Mouse (Mus musculus) WW6 (cell line): ENCODE results near the gene Rassf2.

Experiments
- DNase-seq: peaks from one replicate; pipeline ENCODE4 v3.0.0-alpha.2; 2013; ENCODE audit warnings: low read depth, low spot score

Rassf2 gene

DNA sequence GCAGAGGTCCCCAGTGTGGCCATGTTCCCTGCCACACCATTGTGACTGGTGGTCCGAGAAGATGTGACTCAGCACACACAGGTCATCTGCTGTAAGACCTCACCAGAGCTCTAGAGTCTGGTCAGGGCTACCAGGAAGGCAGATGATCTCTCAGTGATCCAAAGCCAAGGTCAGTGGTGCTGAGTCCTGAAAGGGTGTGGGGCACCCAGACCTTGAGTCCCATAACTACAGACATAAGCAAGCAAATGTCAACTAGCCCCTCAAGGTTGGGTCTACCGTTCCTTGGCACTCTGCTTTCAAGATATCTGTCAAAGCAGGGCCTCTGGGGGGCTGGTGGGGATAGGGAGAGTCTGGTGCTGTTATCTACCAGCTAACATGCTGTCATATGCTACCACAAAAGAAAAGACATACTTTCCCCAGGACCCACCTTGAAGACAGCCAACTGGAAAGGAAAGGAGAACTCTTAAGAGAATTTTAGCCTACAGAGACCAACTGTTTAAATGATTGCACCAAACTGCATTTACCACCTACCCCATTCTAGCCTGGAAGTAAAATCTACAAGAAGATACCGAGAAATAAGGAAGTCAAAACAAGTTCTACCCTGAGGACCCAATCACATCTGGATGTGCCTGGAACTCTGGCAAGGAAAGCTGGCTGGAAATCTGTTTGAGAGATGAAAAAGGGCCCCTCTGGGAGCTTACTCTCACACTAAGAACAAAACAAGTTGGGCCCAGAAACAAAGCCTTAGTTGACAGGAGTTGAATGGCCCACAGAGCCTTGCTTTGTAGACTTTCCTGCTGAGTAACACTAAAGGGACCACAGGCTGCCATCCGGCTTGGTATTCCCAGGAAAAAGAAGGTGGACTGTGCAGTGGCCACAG is 4.8 kb upstream of the Rassf2 start:
- no peak for DNase-seq

DNA sequence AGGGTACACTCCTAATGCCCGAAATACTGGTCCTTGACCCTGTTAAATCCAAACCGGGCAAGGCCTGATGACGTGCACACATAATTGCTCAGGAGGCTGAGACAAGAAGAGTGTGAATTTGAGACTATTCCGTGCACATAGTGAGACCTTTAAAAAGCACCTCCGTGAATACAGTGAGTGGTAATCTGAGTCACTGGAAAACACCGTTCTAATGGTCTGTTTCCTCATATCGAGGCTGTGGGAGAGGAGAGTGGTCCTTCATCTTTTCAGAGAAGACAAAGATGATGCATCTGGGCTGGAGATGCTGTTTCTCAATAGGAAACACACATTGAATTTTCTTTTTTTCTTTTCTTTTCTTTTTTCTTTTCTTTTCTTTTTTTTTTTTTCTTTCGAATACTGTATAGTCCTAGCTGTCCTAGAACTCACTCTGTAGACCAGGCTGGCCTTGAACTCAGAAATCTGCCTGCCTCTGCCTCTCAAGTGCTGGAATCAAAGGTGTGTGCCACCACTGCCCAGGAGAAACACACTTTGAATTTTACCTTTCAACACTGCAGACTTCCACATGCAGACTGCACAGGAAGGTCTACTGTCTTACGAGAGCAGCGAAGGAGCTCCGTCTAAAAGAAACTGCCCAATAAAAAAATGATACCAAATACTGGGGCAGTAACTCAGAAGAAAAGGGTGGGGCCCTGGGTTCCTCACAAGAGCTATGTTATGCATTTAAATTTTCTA is 1.5 kb upstream of the Rassf2 start:
- no peak for DNase-seq

DNA sequence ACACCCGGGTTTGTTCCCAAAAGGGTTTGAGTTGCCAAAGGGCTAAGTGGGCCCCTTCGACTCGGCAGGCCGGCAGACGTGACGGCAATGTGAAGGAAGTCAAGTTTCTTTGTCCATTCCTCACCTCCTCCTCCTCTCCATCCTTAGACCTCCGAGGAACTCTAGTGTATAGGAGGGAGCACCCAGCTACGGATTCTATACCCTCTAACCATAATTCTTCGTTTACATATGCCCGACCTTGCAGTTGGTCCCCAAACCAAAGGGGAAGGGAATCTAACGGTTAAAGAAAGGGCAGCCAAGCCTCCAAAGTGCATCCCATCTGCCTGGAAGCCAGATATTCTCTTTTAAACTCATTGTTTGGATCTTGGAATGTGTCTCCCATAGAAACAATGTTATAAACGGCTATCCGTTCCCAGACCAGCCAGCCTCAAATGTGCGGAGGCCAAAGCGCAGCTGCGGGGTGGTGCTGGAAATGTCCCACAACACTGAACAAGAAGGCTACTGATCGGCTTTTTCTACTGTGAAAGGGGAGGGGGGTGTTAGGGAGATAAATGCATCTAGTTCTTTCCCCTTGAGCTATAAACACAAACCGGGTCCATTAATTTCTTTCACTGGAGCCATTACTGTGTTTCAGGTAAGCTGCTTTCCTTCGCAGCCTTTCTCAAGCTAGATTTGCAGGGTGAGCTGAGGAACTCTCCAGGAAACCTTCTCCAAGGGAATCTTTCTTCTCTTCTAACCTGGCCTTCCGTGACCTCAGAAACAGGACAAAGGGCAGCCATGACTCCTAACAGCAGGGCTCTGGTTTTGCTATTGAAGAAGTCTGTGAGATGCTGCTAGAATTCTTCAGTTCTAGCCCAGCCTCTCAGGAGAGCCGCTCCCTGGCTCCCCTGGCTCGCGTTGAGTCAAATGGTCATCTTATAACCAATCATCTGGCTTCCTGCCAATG is 633 bp upstream of the Rassf2 start:
- no peak for DNase-seq

DNA sequence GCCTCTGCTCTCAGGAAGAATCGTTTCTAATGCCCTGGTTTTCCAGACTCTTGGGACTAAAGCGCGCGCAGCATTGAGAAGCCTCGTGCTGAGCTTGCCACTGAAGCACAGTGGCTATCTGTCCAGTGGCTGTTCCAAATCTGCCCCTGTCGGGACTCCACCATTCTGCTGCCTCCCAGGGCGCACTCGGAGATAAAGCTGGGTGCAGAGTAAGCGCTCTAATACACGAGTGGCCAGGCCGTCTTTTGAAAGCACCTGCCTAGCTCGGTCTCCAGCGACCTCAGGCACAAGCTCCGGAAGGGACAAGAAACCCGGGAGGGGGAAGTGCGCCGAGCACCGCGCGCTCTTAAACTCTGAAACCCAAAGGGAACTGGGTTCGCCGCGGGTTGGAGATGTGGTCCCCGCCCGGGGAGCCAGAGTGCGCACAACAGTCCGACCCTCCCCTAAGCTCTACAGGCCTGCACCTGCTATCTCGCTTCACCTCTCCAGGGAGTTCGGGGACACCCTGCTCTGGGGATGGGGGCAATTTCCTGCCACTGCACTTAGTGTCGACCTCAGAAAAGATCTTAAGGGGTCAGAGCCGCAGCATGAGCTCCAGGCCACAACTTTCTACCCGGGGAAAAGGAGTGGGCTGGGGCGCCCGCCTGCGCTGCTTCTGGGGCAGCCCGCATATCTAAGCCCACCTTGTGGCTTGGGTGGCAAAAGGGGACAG is 1.0 kb downstream of the Rassf2 start:
- no peak for DNase-seq

DNA sequence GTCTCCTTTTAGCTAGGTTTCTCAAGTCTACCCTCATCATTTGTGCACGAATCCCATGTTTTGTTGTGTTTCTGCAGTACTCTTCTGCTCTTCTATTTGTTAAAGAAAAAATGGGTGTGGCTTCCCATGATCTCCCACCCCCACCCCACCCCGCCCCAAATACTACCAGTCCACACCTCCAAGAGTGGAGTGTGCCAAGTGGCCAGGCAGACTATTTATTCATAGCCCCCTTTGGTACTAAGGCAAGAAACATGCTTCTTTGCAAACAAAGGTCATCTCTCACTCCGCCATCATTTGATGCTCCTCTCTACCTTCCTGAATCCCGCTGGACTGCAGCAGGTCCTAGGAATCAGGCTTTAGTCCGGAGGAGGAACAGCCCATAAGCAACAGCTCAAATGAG is 2.0 kb downstream of the Rassf2 start:
- DNase-seq: no peak

DNA sequence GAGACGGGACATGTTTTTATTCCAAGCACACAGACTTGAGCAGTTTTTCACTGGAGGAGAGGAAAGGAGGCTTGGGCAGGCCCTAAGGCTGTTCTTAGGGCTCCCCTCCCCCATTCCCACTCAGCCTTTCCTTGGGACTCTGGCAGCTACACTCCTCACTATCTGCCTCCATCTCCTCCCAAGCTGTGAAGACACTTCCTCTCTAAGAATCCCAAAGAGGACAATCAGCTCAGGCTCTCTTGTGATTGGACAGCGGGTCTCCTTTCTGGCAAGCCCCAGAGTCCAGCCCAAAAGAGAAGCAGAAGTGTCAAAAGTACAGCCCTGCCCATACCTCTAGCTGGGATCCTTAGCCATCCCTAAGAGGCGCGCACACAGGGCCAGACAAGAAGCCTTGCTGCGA is 2.7 kb downstream of the Rassf2 start:
- no peak for DNase-seq

DNA sequence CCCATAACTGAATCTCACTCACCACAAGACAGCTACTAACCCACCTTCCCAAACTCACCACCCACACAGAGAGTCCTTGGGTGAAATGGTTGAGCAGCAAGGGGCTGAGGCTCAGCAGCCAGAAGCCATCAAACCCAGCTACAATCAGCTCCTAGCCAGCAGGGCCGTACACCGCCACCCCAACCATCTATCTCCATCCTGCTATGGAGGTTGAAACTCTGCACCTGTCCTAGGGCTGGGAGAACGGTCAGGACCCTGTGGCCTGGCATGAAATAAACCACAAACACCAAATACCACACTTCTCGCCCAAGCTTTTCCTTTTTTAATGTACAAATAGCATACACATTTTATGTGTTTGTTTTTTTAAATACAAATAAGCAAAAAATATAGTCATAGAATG is 6.0 kb downstream of the Rassf2 start:
- DNase-seq: no peak

DNA sequence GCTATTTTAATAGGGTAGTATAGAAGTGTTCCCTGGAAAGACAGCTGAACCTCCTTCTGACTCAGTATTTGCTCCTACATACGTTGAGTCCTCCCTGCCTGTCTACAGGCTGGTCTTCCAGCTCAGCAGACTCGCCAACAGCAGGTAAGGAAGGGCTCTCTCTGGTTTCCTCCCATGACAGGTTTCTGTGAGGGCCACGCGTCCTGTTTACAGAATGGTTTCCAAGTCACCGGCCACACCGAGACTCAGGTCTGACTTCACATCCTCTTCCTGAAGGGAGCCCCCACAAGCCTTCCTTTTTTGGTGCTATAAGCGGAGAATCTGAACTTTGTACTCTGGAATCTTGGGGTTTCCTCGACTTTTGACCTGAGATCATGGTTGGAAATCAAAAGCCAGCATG is 7.4 kb downstream of the Rassf2 start:
- no peak for DNase-seq

DNA sequence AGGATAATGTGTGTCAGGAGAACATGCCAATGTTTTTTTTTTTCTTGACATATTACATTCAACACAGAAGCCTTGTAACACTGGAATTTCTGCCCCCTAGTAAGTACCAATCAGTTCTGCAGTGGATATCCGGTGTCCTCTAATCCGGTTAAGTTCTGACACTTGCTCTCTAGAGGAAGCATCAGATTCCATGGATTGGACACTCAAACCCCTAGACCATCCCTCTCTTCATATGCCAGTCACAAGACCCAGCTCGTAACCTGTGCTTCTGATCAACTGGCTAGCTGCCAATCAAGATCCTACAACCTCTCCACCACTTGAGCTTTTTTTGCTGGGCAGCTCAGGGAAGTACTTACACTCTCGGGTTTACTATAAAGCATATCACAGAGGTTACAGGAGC is 8.4 kb downstream of the Rassf2 start:
- DNase-seq: no peak

DNA sequence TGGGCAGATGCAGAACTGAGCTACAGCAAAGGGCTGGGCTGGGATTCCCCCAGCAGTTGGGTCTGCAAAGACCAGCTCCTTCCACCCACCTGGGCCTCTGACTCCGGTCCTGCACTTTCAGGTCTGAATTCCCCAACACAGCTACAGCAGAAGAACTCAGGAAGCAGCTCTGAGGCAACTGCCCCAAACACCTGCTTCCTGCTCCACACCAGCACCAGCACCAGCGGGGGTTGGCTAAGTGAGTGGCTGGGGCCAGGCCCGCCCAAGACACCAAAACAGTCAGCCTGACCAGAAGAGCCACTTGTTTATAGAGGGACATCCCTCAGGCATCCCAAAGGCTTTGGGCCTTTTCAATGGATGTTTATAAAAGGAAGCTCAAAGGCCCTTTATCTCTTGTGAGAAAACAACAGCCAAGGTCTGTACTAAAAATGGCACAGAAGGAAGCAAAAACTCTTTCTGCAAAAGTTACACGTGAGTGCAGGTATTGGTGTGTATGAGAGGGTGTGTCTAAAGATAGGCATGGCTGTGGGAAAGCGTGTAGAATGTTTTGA is 9.0 kb downstream of the Rassf2 start:
- no peak for DNase-seq

DNA sequence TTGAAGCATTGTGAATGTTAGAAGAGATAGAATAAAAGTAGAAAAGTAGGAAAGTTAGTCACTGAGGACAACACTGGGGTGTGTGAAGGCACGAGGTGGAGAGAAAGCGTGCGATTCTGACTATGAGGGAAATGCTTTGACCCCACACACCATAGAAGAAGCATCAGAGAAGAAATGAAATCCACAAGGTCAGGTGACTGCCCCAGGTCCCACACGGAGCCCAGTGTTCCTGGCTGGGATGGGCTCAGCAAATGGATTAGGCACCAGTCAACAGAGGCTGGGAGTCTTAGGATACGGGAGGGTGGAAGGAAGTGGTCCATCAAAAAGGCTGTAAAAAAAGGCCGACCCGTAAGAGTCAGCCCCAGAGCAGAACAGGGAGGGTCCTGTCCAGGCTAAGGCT is 9.6 kb downstream of the Rassf2 start:
- DNase-seq: no peak

DNA sequence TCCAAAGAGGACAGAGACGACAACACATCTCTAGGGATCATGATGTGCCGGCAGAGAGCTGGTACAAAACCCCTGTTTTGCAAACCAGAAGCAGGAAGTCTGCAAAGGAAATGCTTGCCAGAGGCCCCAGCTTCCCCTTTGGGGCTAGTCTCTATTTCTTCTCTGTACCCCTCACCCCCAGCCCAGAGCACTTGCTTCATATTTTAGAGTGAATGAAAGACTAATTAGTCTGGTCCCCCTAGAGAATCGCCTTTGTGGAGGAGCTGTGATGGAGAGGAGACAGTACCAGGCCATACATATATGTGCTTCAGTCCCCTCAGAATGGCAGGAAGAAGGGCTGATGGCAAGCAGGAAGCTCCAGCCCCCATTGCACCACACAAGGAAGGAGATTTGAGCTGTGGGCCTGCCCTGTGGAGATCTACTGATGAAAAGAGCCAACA is 10.7 kb downstream of the Rassf2 start:
- DNase-seq: no peak

DNA sequence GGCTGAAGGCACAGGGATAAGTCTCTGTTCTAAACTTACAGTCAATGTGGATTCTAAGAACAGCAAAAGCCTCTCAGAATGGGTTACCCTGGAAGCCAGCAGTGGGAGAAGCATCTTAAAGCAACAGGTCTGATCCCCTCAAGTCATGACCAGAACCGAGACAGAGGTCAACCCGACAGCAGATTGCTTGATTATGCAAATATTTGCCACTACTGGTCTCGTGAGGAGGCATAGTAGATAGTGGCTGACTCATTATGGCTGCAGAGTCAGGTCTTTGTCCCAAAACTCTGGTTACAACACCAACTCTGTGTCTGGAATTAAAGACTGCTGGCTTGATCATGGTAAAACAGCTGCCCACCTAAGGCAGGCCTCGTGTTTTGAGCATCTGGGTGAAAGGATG is 11.9 kb downstream of the Rassf2 start:
- DNase-seq: no peak

DNA sequence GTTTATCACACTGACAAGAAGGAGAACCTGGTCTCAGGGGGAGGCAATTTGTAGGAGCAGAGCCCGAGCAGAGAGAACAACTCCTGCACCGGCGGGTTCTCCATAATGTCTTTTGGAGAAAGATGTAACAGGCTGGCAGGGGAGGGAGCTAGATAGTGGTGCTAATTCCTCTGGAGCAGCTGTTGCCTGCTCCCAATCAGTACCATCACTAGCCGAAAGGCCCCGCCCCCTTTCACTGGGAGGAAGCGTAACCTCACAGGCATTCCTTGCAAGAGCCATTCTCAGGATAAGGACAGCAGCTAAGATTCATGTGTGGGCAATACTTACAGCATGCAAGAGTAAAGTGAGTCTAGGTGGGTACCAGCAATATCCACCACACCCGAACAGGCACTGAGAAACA is 12.4 kb downstream of the Rassf2 start:
- no peak for DNase-seq

DNA sequence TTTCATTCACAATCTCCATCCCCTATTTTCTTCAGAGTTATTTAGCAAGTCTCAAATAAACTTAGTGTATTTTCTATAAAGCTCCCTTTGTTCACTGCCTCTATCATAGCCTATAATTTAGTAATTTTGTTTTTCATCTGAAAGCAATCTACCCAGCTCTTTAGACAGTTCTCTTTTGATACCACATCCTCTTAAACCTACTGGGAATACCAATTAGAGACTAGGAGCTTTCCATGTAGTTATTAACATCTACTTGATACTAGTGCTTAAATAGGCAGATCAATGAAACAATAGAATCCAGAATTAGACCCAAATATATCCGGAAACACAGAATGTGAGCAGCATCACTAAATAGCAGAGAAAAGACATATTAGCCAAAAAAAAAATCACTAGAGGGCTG is 14.0 kb downstream of the Rassf2 start:
- DNase-seq: no peak

DNA sequence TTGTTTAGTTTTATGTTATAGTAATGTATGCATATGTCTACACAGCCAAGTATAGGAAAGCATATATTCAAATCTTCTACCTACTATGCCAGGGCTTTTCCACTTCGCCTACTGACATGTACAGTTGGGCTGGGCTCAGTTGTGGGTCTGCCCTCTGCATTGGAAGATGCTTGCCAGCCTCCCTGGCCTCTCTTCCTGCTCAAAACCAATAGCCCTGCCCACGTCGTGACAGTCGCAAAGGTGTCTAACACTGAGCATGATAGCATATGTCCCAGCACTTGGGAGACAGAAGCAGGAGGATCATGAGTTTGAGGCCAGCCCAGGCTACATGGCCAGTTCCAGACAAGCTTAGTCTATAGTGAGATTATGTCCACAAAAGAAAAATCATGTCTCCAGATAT is 16.9 kb downstream of the Rassf2 start:
- DNase-seq: no peak

DNA sequence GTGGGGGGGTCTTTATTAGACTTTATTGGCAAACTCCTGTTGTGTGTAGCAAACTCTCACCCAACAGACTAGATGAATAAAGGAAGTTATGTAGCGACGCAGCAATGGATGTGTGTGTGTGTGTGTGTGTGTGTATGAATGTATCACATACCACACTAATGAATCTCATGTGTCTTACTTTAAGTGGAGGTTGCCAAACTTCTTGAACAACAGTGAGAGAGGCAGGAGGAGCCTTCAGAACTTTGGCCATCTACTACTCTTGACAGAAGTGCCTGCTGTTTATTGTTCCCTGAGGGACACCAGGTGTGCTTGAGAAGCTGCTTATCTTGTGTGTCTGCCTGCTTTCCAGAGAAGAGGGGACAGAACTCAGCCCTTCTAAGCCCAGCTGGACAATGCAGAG is 19.3 kb downstream of the Rassf2 start:
- no peak for DNase-seq

DNA sequence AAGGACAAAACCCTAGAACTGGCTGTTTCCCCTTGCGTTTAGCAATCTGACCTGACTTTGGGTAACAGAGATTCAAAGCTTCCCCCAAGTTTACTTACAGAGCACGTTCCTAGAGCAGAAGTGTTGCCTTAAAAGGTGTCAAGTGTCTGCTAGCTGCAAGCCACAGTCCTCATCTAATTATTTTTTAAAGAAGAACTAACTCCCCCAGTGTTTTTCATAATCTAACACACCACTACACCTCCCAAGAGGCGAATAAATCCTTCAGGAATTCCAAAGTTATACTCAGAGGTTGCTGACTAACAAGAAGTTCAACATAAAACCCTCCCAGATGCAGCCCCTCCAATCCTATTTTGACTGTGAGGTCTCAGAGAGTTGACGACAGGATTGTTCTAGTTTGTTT is 21.9 kb downstream of the Rassf2 start:
- no peak for DNase-seq

DNA sequence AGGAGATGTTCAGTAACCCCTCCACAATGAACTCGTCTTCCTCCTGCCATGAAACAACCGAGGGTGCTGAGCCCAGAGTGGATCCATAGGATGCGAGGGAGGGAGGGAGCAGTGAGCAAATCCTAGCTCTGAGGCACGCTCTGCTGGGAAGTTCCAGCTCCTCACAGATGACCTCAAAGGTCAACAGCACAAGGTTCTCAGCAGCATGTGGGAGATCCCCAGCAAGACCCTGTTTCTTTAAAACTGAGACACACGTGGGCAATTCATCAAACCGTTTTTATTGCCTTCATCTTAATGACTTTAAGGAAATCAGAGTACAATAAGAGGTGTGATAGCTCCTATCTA is 22.6 kb downstream of the Rassf2 start:
- DNase-seq: no peak

DNA sequence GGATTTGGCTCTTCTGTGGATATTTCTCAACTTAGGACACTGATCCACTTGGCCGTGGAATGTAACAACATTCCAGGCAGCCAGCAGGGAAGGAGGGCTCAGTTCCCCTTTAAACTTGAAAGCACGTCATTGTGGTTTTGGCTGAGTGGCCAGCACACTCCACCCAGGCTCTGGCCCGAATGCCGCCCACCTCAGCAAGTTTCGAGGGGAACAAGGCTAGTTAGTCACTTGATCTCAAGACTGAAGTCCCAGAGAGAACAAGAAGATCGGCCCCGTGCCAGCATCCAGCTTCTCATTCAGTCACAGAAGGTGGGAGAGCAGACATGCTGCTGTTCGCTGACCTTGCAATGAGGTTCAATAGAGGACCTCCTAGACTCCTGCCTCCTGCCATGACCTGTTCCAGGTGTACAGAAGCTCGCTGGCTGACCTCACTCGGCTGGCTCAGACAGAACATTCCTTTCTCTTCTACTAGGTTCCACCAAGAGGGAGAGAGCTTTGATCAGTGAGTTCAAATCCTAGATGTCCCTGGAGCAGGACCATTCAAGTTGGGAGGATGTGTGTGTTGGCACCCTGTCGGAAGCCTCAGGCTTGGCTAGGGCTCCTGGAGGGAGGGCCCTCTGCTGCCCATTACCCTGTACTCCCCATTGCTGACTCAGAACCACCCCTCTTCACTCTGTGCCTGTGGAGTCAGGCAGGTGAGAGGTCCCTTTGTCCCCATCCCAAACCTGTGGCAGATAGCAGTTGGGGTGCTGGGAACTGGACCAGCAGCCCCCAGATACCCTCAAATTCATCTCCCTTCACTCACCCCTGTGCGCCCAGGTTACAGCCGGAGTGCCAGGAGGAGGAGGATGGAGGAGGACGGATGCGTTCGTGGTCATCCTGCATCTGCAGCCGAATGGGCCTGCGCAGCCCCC is 23.2 kb downstream of the Rassf2 start:
- DNase-seq: no peak
